Mouse (Mus musculus) thymus, postnatal 4 days (tissue): ENCODE data around the gene Ifitm6.
"Not testable (repeated sequence)": the region's sequence is repeated elsewhere in the genome, so short reads cannot be mapped to it uniquely, and the experiment has no call there.

ENCODE experiments used
- DNase-seq: peaks from one replicate; pipeline ENCODE4 v3.0.0; 2021

Gene Ifitm6

GRCm38 (mm10) chr7:141017824-141018223 is at the start of gene Ifitm6:
Gene Ifitm6 (minus strand): TSS chr7:141017924.
- DNase-seq: not testable (repeated sequence)

GRCm38 (mm10) chr7:141064576-141064975 is 46.9 kb upstream of the Ifitm6 start:
- DNase-seq: no peak

DNA sequence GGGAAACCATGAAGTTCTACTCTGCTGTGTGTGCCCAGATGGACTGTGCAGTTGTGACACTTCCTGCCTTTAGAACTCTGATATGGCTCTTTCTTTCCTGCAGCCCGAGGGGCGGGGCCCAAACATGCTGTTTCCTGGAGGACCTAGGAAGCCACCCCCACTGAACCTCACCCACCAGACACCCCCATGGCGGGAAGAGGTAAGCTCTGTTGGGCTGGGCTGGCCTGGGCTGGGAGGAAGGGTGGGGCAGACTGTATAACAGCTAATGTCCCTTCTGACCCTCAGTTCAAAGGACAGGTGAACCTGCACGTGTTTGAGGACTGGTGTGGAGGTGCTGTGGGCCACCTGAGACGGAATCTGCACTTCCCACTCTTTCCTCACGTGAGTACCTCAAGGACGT is 46.5 kb upstream of the Ifitm6 start:
- DNase-seq: peak; percentile 62

DNA sequence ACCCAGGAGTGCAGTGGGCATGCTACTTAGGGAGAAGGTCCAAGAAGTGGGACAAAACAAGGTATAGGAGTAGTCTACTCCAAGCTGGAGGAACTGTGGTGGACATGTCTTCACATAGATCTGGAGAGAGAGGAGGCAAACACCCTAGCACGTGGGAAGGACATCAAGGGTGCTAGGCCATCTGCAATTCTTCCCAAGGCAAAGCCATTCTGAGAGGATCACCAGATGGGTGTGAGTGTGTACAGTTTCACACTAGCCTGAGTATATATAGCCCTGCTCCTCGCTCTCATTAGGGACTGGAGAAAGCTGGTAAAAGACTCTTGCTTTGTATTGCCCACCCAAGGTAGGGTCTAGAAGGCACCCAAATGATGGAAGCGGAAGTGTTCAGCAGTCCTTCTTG is 45.6 kb upstream of the Ifitm6 start:
- DNase-seq: no peak

DNA sequence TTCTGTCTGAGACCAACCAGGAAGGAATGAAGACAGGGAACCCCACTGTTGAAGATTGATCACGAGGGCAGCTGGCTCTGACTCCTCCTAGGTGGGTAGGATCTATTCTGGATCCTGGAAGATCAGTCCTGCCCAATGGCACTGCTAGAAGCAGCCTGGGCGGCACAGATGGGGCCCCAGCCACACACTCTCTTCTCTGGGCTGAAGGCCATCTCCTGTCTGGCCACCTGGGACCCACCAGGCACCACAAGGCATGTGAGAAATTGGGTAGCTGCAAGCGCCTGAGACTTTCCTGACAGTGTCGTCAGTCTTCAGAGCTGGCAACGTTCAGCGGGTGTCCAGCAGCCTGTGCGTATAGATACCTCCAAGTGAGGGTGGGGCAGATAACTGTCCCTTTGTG is 44.8 kb upstream of the Ifitm6 start:
- no peak for DNase-seq

- peak; percentile 53 for DNase-seq
Observed at GRCm38 (mm10) chr7:141061269-141061692, 43.6 kb upstream of the Ifitm6 start.

- DNase-seq: peak; percentile 79
Observed at GRCm38 (mm10) chr7:141060426-141061242, 42.9 kb upstream of the Ifitm6 start, which contains the start of gene B4galnt4. Gene B4galnt4 (plus strand): TSS chr7:141061104.

GRCm38 (mm10) chr7:141059929-141060328 is 42.2 kb upstream of the Ifitm6 start:
- no peak for DNase-seq

DNA sequence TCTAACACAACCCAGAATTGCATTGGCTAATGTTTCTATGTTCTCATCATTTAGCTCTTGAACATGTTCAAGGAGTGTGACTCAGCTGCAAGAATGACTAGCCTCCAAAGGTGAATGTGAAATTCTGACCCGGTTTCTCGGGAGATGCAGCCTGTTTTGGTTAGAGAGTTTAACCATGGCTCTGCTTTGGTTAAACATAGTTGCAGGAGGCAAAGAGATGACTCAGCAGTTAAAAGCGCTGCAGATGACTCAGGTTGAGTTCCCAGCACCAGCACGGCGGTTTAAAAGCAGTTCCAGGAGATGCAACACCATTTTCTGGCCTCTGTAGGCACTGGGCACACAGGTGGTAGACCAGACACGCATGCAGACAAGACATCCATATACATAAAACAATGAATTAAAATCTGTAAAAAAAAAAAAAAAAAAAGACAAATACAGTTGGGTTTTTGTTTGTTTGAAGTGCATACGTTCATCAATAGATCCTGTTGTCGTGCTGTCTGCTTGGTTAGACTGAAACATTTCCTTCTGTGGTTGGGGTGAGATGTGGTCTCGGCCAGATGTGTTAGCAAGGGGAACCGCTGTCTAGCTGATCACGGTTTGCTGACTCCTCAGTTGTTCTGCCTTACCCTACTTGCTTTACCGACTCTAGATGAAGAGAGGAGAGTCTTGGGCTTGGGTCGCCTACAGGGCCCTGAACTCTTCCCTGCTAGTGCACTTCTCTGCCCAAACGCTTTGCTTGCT is 41.0 kb upstream of the Ifitm6 start:
- DNase-seq: no peak

- no peak for DNase-seq
Observed at GRCm38 (mm10) chr7:141057541-141057940, 39.8 kb upstream of the Ifitm6 start.

GRCm38 (mm10) chr7:141056976-141057375 is 39.3 kb upstream of the Ifitm6 start:
- DNase-seq: no peak

DNA sequence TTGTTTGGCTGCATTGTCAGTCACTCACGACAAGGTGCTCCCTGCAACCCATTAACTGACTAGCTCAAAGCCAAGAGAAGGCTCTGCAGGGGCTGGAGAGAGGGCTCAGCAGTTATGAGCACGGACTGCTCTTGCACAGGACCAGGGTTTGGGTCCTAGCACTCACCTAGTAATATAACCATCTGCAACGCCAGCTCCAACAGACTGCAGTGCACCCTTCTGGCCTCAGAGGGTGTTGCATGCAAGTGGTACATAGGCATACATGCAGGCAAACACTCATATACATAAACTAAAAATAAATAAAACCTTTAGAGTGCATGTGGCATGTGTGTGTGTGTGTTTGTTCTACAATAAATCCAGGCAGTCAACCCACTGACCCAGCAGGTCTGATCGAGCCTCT is 38.1 kb upstream of the Ifitm6 start:
- DNase-seq: no peak

GRCm38 (mm10) chr7:141052421-141052820 is 34.7 kb upstream of the Ifitm6 start:
- DNase-seq: no peak

DNA sequence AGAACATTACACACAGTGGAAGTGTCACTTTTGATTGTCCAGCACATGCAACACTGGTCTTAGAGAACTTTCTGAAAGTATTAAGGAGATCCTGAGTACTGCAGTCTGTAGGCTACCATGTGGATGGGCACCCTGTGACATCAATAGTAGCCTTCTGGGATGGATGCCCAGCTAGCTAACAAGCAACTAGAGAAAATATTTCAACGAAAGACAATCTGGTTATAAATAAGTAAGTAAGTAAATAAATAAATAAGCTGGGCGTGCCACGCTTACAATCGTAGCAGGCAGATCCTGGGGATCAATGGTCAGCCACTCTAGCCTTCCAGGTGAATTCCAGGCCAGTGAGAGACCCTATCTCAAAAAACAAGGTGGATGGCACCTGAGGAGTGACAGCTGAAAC is 34.3 kb upstream of the Ifitm6 start:
- DNase-seq: no peak

- DNase-seq: no peak
Observed at GRCm38 (mm10) chr7:141051060-141051685, 33.4 kb upstream of the Ifitm6 start.

- no peak for DNase-seq
Observed at GRCm38 (mm10) chr7:141049326-141049725, 31.6 kb upstream of the Ifitm6 start.

DNA sequence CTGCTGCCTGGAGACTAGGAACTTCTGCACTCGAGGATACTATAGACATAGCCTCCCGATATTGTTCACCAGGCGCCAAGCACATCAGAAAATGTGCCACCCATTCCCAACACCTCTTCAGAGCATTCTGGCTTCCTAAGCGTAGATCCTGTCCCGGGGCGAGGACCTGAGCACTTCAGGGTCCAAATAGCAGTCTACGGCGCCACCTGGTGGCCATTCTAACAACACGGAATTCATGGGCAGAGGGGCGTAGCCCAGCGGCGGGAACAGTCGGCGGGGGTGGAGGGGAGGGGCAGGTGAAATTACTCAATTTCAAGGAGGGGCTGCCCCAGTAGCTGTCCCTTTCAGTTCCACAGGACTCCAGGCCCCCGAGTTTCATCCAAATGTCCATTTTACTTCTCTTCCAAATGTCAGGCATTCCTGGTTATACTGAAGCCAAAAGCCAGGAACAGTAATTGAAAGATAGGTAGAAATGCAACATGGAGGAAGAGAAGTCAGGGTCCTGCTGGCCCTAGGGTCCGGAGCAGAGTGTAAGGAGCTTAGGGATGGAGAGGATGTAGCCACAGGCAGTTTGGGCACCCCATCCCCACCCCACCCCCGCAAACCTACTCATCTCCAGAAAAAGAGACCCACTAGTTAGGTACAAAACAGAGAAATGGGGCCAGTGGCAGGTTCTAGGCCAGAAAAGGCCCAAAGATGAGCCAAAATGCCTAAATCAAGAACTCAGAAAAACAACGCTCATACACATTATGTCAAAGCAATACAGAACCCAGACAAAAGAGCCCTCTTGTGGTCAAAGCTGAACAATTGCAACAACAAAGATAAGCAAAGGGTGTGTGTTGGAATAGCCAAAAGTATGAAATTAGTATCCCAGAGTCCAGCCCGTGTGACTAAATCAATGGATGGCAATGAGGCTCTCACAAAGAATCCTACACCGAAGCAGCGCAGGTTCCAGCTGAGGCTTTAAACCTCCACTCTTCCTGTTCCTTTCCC is 30.8 kb upstream of the Ifitm6 start:
- DNase-seq: peak; percentile 94

- no peak for DNase-seq
Observed at GRCm38 (mm10) chr7:141047581-141048225, 30.0 kb upstream of the Ifitm6 start.

GRCm38 (mm10) chr7:141046931-141047580 is 29.3 kb upstream of the Ifitm6 start:
- DNase-seq: no peak

- no peak for DNase-seq
Observed at GRCm38 (mm10) chr7:141042539-141042938, 24.8 kb upstream of the Ifitm6 start.

GRCm38 (mm10) chr7:141041661-141042060 is 23.9 kb upstream of the Ifitm6 start:
- no peak for DNase-seq
